Mouse (Mus musculus) limb, embryonic 11.5 days (tissue): Measurements from ENCODE around the gene Hemk1. TPM values are rescaled to one million over a fixed set of nuclear protein-coding genes. Genes with fewer than 3 reads are reported as not detected.

ENCODE experiments used
- ATAC-seq: fragments of 200-750 bp; cut with Nextera tagmentation; 2 replicates; pipeline ENCODE4 v1.8.0; 2017; ENCODE audit warnings: low read depth; ENCODE audit not compliant: insufficient number of reproducible peaks, low FRiP score, low TSS enrichment
- DNase-seq: peaks from one replicate; pipeline ENCODE4 v3.0.0-alpha.2; 2015; ENCODE audit warnings: low spot score
- H3K27ac ChIP-seq: fragments of 300-500 bp; sonication (generic); replicated peaks from 2 replicates; pipeline ENCODE4 v1.5.1; 2014; ENCODE audit warnings: low read depth, mild to moderate bottlenecking, low read length
- H3K27me3 ChIP-seq: fragments of 300-500 bp; sonication (generic); 2 replicates; pipeline ENCODE4 v1.6.1; 2014; ENCODE audit warnings: mild to moderate bottlenecking, low read length, mixed read lengths; ENCODE audit not compliant: control insufficient read depth, insufficient read depth
- H3K36me3 ChIP-seq: fragments of 300-500 bp; sonication (generic); 2 replicates; pipeline ENCODE4 v1.6.1; 2014; ENCODE audit warnings: mild to moderate bottlenecking, low read length, moderate library complexity, mixed read lengths; ENCODE audit not compliant: control insufficient read depth, insufficient read depth
- H3K4me1 ChIP-seq: fragments of 300-500 bp; sonication (generic); 2 replicates; pipeline ENCODE4 v1.6.1; 2014; ENCODE audit warnings: low read length, mixed read lengths; ENCODE audit not compliant: control insufficient read depth, insufficient read depth
- H3K4me2 ChIP-seq: fragments of 300-500 bp; sonication (generic); 2 replicates; pipeline ENCODE4 v1.6.1; 2014; ENCODE audit warnings: low read depth, mild to moderate bottlenecking, moderate library complexity; ENCODE audit not compliant: severe bottlenecking
- H3K4me3 ChIP-seq: fragments of 300-500 bp; sonication (generic); 2 replicates; pipeline ENCODE4 v1.5.1; 2014; ENCODE audit warnings: low read depth, low read length
- H3K9ac ChIP-seq: fragments of 300-500 bp; sonication (generic); 2 replicates; pipeline ENCODE4 v1.6.1; 2014; ENCODE audit warnings: mild to moderate bottlenecking, low read length
- H3K9me3 ChIP-seq: fragments of 300-500 bp; sonication (generic); 2 replicates; pipeline ENCODE4 v1.6.1; 2016; ENCODE audit warnings: low read length; ENCODE audit not compliant: control insufficient read depth
- WGBS: fragments of 180-500 bp; shearing (Covaris S2); extraction: QIAGEN DNeasy Blood & Tissue Kit; methylation state at CpG from one replicate; pipeline ENCODE4 v1.1.7; 2014; 5-methylcytosine and 5-hydroxymethylcytosine counted together
- polyA plus RNA-seq: library from polyadenylated mRNA; unstranded; fragments of >200 nt; fragmentation: Nextera tagmentation; extraction: Ambion mirVana; gene quantifications from 2 replicates; pipeline ENCODE4 v1.2.1, GENCODE M21; 2014

The Hemk1 gene
- polyA plus RNA-seq, 1 experiment from 2014 or later = 10.0 TPM

DNA sequence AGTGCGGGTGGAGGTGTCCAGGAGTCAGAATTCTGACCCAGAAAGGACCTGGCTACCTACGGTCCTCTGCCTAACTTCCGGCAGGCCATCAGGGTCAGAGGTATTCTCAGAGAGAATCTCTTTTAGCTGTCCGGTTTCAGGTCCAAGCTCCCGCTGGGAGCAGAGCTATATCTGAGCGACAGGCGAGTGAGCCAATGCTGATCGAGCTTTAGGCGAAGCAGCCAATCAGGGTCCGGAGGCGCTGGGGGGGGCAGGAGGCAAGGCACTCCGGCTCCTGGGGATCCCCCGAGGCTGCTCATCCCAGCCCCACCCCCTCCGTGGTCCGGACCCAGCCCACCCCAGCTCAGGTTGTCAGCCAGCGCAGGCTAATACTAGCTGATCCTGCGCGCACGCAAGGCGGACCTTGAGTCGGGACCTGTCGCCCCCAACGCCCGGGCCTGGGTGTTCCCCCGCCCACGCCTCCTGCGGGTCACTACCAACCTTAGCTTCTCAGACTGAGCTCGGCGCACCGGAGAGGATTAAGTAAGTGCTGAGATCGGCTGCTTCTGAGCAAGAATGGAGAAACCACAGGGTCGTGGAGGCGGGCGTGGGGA, 2.2 kb upstream of the Hemk1 start, which contains the start of gene 6430571L13Rik:
Gene 6430571L13Rik (plus strand): TSS at position 336 of the 593 bp plus-strand sequence.
- peak; percentile 95 for DNase-seq
- no peaks in the 10 kb centered on the region for H3K9me3 ChIP-seq
- H3K27ac ChIP-seq = no peak within 1 kb of the TSS
- under 1% methylated on average over 34 of the region's 34 CpGs for WGBS
- H3K36me3 ChIP-seq = no peaks in the 10 kb centered on the region
- H3K9ac ChIP-seq = peak within 1 kb of the TSS; percentile 49; the same call in 1 of the 2 replicates
- peaks cover 4% of the 10 kb centered on the region; the same call in 1 of the 2 replicates for H3K27me3 ChIP-seq
- peaks cover 12% of the 10 kb centered on the region; the same call in 1 of the 2 replicates for H3K4me1 ChIP-seq
- peak; percentile 88 for ATAC-seq
- H3K4me2 ChIP-seq = peak within 1 kb of the TSS; percentile 81
- peak within 1 kb of the TSS; percentile 53 for H3K4me3 ChIP-seq

- 90% methylated on average over 6 of the region's 6 CpGs for WGBS
- Histone ChIP-seq H3K9ac (no peak overlapping the region), H3K4me2 (no peak overlapping the region), H3K27ac (no peak overlapping the region), H3K27me3 (peaks cover 3% of the 10 kb centered on the region; the same call in 1 of the 2 replicates), H3K4me3 (no peak overlapping the region), H3K36me3 (no peaks in the 10 kb centered on the region), H3K9me3 (no peaks in the 10 kb centered on the region), H3K4me1 (peaks cover 12% of the 10 kb centered on the region; the same call in 1 of the 2 replicates)
- ATAC-seq = no peak
- DNase-seq = no peak
Measured at GRCm38 (mm10) chr9:107336386-107336785, 1.8 kb downstream of the Hemk1 start.

- H3K9ac ChIP-seq = no peak overlapping the region
- WGBS = 11% methylated on average over 5 of the region's 5 CpGs
- ATAC-seq (no peak), DNase-seq (peak; percentile 65)
- no peak overlapping the region for H3K4me2 ChIP-seq
- no peak overlapping the region for H3K4me3 ChIP-seq
- no peaks in the 10 kb centered on the region for H3K27me3 ChIP-seq
- H3K4me1 ChIP-seq = peaks cover 10% of the 10 kb centered on the region; the same call in 1 of the 2 replicates
- H3K27ac ChIP-seq = no peak overlapping the region
- H3K9me3 ChIP-seq = no peaks in the 10 kb centered on the region
- H3K36me3 ChIP-seq = no peaks in the 10 kb centered on the region
Measured at GRCm38 (mm10) chr9:107335909-107336308, 2.2 kb downstream of the Hemk1 start.

GRCm38 (mm10) chr9:107335046-107335445, 3.1 kb downstream of the Hemk1 start:
- no peak for ATAC-seq
- H3K4me2 ChIP-seq = no peak overlapping the region
- H3K27ac ChIP-seq = no peak overlapping the region
- no peak for DNase-seq
- H3K27me3 ChIP-seq = no peaks in the 10 kb centered on the region
- H3K36me3 ChIP-seq = no peaks in the 10 kb centered on the region
- peaks cover 9% of the 10 kb centered on the region; the same call in 1 of the 2 replicates for H3K4me1 ChIP-seq
- no peaks in the 10 kb centered on the region for H3K9me3 ChIP-seq
- H3K9ac ChIP-seq = no peak overlapping the region
- H3K4me3 ChIP-seq = no peak overlapping the region
- WGBS = 85% methylated on average over 5 of the region's 5 CpGs

GRCm38 (mm10) chr9:107334356-107334755, 3.8 kb downstream of the Hemk1 start:
- Histone ChIP-seq H3K9me3 (no peaks in the 10 kb centered on the region), H3K4me3 (no peak overlapping the region), H3K9ac (no peak overlapping the region), H3K27ac (no peak overlapping the region), H3K36me3 (no peaks in the 10 kb centered on the region), H3K4me2 (no peak overlapping the region), H3K4me1 (peaks cover 9% of the 10 kb centered on the region; the same call in 1 of the 2 replicates), H3K27me3 (no peaks in the 10 kb centered on the region)
- DNase-seq = no peak
- WGBS = 85% methylated on average over 6 of the region's 6 CpGs
- ATAC-seq = no peak

GRCm38 (mm10) chr9:107333686-107334085, 4.5 kb downstream of the Hemk1 start:
- peaks cover 9% of the 10 kb centered on the region; the same call in 1 of the 2 replicates for H3K4me1 ChIP-seq
- no peak for ATAC-seq
- no peaks in the 10 kb centered on the region for H3K36me3 ChIP-seq
- no peak overlapping the region for H3K4me2 ChIP-seq
- DNase-seq = no peak
- H3K27me3 ChIP-seq = no peaks in the 10 kb centered on the region
- H3K27ac ChIP-seq = no peak overlapping the region
- 41% methylated on average over 2 of the region's 2 CpGs for WGBS
- H3K9me3 ChIP-seq = no peaks in the 10 kb centered on the region
- H3K4me3 ChIP-seq = no peak overlapping the region
- H3K9ac ChIP-seq = no peak overlapping the region

DNA sequence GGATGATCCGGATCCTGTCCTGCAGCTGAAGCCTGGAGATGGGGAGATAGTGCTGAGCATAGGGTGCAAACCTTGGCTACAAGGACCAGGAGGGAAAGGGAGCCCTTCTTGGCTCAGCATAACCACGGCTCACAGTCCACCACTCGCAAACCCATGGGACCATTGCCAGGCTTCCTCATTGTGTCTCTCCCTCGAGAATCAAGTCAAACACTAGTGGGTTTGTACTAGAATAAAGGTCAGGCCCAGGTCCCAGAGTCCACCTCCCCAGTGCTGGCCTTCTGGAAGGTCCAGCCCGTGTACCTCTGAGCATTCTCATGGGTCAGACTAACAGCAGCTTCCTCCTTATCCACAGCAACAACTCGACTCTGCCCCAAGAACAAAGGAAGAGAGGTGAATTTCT, 7.4 kb downstream of the Hemk1 start:
- H3K9ac ChIP-seq = no peak overlapping the region
- H3K9me3 ChIP-seq = no peaks in the 10 kb centered on the region
- H3K4me2 ChIP-seq = no peak overlapping the region
- no peak overlapping the region for H3K27ac ChIP-seq
- WGBS = 83% methylated on average over 6 of the region's 6 CpGs
- H3K4me3 ChIP-seq = no peak overlapping the region
- ATAC-seq (no peak), DNase-seq (no peak)
- no peaks in the 10 kb centered on the region for H3K27me3 ChIP-seq
- no peaks in the 10 kb centered on the region for H3K4me1 ChIP-seq
- no peaks in the 10 kb centered on the region for H3K36me3 ChIP-seq

DNA sequence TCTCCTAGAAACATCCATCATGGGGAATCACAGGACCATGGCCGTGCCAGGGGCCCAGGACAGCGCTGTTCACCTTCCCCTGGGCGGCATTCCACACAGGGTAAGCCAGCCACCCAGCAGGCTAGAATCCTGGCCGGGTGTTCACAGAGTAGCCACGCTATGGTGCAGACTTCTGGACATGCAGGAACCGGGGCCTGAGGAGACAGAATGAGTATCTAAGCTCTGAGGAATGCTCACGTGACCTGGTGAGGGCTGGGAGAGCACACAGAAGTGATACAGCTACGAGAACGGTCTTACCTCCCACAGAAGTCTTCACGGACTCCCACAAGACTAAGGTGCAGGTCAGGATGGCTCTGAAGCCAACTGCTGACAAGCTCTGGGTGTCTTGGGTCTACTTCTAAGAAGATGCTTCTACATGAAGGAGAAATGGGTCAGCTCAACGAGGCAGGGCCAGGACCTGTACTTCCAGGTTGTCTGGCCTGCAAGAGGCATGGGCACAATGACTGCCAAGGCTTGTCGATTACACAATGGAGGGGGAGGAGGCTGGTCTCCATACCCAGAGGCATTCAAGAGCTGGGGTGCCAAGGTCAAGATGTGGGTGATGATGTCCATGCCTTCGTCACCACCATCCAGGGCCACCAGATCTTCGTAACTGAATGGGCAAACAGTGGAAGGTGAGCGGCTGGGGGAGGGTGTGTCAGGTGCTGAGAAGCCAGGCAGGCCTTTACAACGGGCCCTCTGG, 10.1 kb downstream of the Hemk1 start:
- Histone ChIP-seq H3K36me3 (no peaks in the 10 kb centered on the region), H3K4me3 (no peak overlapping the region), H3K9ac (no peak overlapping the region), H3K27me3 (no peaks in the 10 kb centered on the region), H3K4me1 (no peaks in the 10 kb centered on the region), H3K4me2 (no peak overlapping the region), H3K9me3 (no peaks in the 10 kb centered on the region), H3K27ac (no peak overlapping the region)
- no peak for DNase-seq
- 88% methylated on average over 16 of the region's 16 CpGs for WGBS
- ATAC-seq = no peak
